Mouse (Mus musculus) neural tube, embryonic 11.5 days (tissue): Measurements from ENCODE around the gene Ccdc78. TPM values are rescaled to one million over a fixed set of nuclear protein-coding genes. Genes with fewer than 3 reads are reported as not detected.

Experiments
- ATAC-seq: fragments of 200-750 bp; cut with Nextera tagmentation; 2 replicates; pipeline ENCODE4 v1.8.0; 2017; ENCODE audit warnings: moderate number of reproducible peaks, mild to moderate bottlenecking, moderate TSS enrichment, moderate library complexity; ENCODE audit not compliant: insufficient read depth, low FRiP score, low TSS enrichment
- DNase-seq: peaks from one replicate; pipeline ENCODE4 v3.0.0-alpha.2; 2015; ENCODE audit warnings: low spot score
- H3K27ac ChIP-seq: fragments of 300-500 bp; sonication (generic); 2 replicates; pipeline ENCODE4 v1.5.1; 2014; ENCODE audit warnings: low read depth, mild to moderate bottlenecking, low read length
- H3K27me3 ChIP-seq: fragments of 300-500 bp; sonication (generic); 2 replicates; pipeline ENCODE4 v1.6.1; 2014; ENCODE audit warnings: mild to moderate bottlenecking, low read length, mixed read lengths; ENCODE audit not compliant: control insufficient read depth, insufficient read depth
- H3K36me3 ChIP-seq: fragments of 300-500 bp; sonication (generic); 2 replicates; pipeline ENCODE4 v1.6.1; 2014; ENCODE audit warnings: mild to moderate bottlenecking, low read length, moderate library complexity, mixed read lengths; ENCODE audit not compliant: control insufficient read depth, insufficient read depth
- H3K4me1 ChIP-seq: fragments of 300-500 bp; sonication (generic); 2 replicates; pipeline ENCODE4 v1.6.1; 2014; ENCODE audit warnings: low read length, mixed read lengths; ENCODE audit not compliant: control insufficient read depth, insufficient read depth
- H3K4me2 ChIP-seq: fragments of 300-500 bp; sonication (generic); 2 replicates; pipeline ENCODE4 v1.6.1; 2014; ENCODE audit warnings: low read depth, mild to moderate bottlenecking, moderate library complexity
- H3K4me3 ChIP-seq: fragments of 300-500 bp; sonication (generic); 2 replicates; pipeline ENCODE4 v1.5.1; 2014; ENCODE audit warnings: low read depth, low read length
- H3K9ac ChIP-seq: fragments of 300-500 bp; sonication (generic); 2 replicates; pipeline ENCODE4 v1.6.1; 2014; ENCODE audit warnings: mild to moderate bottlenecking, low read length
- H3K9me3 ChIP-seq: fragments of 300-500 bp; sonication (generic); 2 replicates; pipeline ENCODE4 v1.6.1; 2016; ENCODE audit warnings: low read length; ENCODE audit not compliant: control insufficient read depth
- WGBS: fragments of 180-500 bp; shearing (Covaris S2); extraction: QIAGEN DNeasy Blood & Tissue Kit; methylation state at CpG from one replicate; pipeline ENCODE4 v1.1.7; 2014; 5-methylcytosine and 5-hydroxymethylcytosine counted together
- polyA plus RNA-seq: library from polyadenylated mRNA; unstranded; fragments of >200 nt; fragmentation: Nextera tagmentation; extraction: Ambion mirVana; gene quantifications from 2 replicates; pipeline ENCODE4 v1.2.1, GENCODE M21; 2014

Gene Ccdc78
- polyA plus RNA-seq, 1 experiment from 2014 or later = 0.15 TPM

DNA sequence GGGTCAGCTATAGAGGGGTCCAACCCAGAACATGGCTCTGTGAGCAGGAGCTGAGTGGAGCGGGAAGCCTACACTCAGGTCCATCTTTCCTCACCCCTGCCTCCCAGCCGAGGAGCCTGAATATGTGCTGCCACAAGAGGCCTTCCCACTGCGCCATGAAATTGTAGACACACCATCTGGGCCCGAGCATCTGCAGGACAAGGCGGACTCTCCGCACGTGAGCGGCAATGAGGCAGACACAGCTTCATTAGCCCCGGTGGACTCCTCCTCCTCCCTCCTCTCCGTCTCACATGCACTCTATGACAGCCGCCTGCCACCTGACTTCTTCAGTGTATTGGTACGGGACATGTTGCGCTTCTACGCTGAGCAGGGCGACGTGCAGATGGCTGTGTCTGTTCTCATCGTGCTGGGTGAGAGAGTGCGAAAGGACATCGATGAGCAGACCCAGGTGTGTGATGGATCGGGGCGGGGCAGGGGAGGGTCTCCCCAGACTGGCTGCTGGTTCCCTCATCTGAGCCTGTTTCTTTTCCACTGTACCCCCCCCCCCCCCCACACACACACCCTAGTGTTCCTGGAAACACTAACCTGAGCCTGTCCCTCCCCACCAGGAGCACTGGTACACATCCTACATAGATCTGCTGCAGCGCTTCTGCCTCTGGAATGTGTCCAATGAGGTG is 41.3 kb downstream of the Ccdc78 start:
- no peak for ATAC-seq
- Histone ChIP-seq H3K9ac (no peak overlapping the region; the same call in 1 of the 2 replicates), H3K9me3 (no peaks in the 10 kb centered on the region), H3K4me3 (no peak overlapping the region), H3K36me3 (peaks cover 15% of the 10 kb centered on the region), H3K27ac (no peak overlapping the region), H3K4me1 (peaks cover 46% of the 10 kb centered on the region), H3K27me3 (no peaks in the 10 kb centered on the region), H3K4me2 (no peak overlapping the region)
- 90% methylated on average over 22 of the region's 22 CpGs for WGBS
- no peak for DNase-seq

DNA sequence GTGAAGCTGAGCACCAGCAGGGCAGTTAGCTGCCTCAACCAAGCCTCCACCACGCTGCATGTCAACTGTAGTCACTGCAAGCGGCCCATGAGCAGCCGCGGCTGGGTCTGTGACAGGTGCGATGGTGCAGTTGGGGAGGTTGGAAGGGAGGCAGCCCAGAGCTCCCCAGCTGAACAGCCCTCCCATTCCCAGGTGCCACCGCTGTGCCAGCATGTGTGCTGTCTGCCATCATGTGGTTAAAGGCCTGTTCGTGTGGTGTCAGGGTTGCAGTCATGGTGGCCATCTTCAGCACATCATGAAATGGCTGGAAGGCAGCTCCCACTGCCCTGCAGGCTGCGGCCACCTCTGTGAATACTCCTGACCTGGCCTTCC is 41.8 kb downstream of the Ccdc78 start:
- Histone ChIP-seq H3K36me3 (peaks cover 15% of the 10 kb centered on the region), H3K27ac (no peak overlapping the region), H3K4me2 (peak overlapping the region; percentile 82), H3K27me3 (no peaks in the 10 kb centered on the region), H3K9ac (no peak overlapping the region), H3K4me3 (peak overlapping the region; percentile 46), H3K9me3 (no peaks in the 10 kb centered on the region), H3K4me1 (peaks cover 46% of the 10 kb centered on the region)
- WGBS = 81% methylated on average over 8 of the region's 8 CpGs
- DNase-seq = no peak
- ATAC-seq = no peak

DNA sequence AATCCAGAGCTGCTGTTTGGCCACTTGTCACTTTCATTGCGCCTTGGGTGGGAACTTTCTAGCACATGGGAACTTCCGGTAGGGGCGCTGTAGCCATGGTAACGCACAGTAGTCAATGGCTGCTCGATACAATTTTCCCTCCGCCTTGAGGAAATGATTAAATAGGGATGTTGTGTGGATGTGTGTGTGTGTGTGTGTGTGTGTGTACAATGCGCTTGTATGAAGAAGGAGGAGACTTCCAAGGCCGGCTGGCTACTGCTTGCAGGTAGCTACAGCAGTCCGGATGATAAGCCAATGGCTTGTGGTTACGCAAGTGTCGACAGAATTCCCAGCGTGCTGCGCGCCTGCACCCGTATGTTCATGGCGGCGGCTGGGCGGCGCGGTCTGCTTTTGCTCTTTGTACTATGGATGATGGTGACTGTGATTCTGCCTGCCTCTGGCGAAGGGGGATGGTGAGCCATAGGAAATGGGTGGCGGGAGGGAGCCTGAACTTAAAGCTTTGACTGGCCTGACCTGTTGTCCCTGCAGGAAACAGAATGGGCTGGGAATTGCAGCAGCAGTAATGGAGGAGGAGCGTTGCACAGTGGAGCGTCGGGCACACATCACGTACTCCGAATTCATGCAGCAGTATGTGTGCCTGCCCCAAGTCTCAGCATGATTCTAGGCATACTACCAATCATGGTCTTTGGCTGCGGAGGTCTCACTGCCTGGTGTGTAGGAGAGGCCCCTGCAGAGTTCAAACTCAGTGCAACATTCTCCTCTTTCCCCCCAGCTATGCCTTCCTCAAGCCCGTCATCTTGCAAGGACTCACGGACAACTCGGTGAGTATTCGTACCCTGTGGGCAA is 42.6 kb downstream of the Ccdc78 start, which contains the start of gene Jmjd8:
Jmjd8 (plus strand) TSS at position 156 of the 846 bp plus-strand sequence.
- under 1% methylated on average over 32 of the region's 32 CpGs for WGBS
- Histone ChIP-seq H3K4me1 (peaks cover 50% of the 10 kb centered on the region), H3K36me3 (peaks cover 15% of the 10 kb centered on the region), H3K27ac (peak within 1 kb of the TSS; percentile 63), H3K9me3 (no peaks in the 10 kb centered on the region), H3K9ac (peak within 1 kb of the TSS; percentile 77), H3K27me3 (no peaks in the 10 kb centered on the region), H3K4me2 (peak within 1 kb of the TSS; percentile 82), H3K4me3 (peak within 1 kb of the TSS; percentile 46)
- peak; percentile 85 for DNase-seq
- peak; percentile 36 for ATAC-seq

- no peak for DNase-seq
- Histone ChIP-seq H3K27me3 (no peaks in the 10 kb centered on the region), H3K9ac (peak overlapping the region; percentile 77), H3K9me3 (no peaks in the 10 kb centered on the region), H3K27ac (peak overlapping the region; percentile 63), H3K4me1 (peaks cover 50% of the 10 kb centered on the region), H3K36me3 (peaks cover 15% of the 10 kb centered on the region), H3K4me3 (peak overlapping the region; percentile 46), H3K4me2 (peak overlapping the region; percentile 82)
- ATAC-seq = no peak
- 48% methylated on average over 8 of the region's 8 CpGs for WGBS
These were observed 43.2 kb downstream of the Ccdc78 start for GRCm38 (mm10) chr17:25829558-25830017.

GRCm38 (mm10) chr17:25830200-25830753 is 43.9 kb downstream of the Ccdc78 start:
- no peaks in the 10 kb centered on the region for H3K9me3 ChIP-seq
- no peak overlapping the region for H3K27ac ChIP-seq
- WGBS = 87% methylated on average over 4 of the region's 4 CpGs
- DNase-seq = no peak
- H3K27me3 ChIP-seq = no peaks in the 10 kb centered on the region
- H3K4me3 ChIP-seq = peak overlapping the region; percentile 46
- no peak overlapping the region for H3K9ac ChIP-seq
- H3K36me3 ChIP-seq = peaks cover 19% of the 10 kb centered on the region
- peak overlapping the region; percentile 82 for H3K4me2 ChIP-seq
- peaks cover 55% of the 10 kb centered on the region for H3K4me1 ChIP-seq
- no peak for ATAC-seq

DNA sequence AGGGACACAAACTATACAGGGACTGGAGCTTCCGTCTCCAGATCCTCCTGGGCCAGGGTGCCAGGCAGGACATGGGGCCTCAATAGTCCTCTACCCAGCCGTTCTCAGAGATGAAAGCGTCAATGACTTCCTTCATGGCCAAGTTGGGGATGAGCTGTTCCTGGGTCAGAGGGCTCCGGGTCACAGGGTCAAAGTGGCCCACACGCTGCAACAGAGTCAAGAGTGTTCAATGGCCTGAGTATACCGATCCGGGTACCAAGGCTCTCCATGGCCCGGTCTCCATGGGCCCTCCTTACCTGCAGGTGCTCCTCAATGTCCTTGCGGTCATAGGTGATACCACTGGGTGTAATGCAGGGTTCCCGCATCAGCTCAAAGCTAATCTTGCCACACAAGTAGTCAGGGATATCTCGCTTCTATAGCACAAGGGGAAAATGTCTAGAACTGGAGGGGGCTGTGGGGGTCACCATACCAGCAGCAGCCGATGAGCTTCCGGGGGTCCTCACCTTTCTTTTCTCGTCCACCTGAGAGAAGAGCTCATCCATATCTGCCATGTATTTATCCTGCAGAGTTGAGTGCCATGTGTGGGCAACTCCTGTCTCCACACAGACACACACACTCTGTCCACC is 44.5 kb downstream of the Ccdc78 start:
- 85% methylated on average over 14 of the region's 14 CpGs for WGBS
- Histone ChIP-seq H3K4me2 (peak overlapping the region; percentile 96), H3K27ac (no peak overlapping the region), H3K27me3 (no peaks in the 10 kb centered on the region), H3K9ac (no peak overlapping the region), H3K9me3 (no peaks in the 10 kb centered on the region), H3K36me3 (peaks cover 19% of the 10 kb centered on the region), H3K4me1 (peaks cover 55% of the 10 kb centered on the region), H3K4me3 (peak overlapping the region; percentile 85)
- DNase-seq (no peak), ATAC-seq (no peak)

- no peak overlapping the region for H3K27ac ChIP-seq
- no peaks in the 10 kb centered on the region for H3K27me3 ChIP-seq
- no peaks in the 10 kb centered on the region for H3K9me3 ChIP-seq
- peak overlapping the region; percentile 89 for H3K9ac ChIP-seq
- peak overlapping the region; percentile 85 for H3K4me3 ChIP-seq
- peaks cover 19% of the 10 kb centered on the region for H3K36me3 ChIP-seq
- H3K4me2 ChIP-seq = peak overlapping the region; percentile 96
- ATAC-seq (no peak), DNase-seq (no peak)
- 66% methylated on average over 21 of the region's 21 CpGs for WGBS
- H3K4me1 ChIP-seq = peaks cover 60% of the 10 kb centered on the region
These were observed 45.3 kb downstream of the Ccdc78 start for GRCm38 (mm10) chr17:25831451-25832281.
